Mouse (Mus musculus): ENCODE results near the gene Ddah2.
A peak's percentile ranks its signal among the peaks of the same experiment; 100 is the strongest.

The Ddah2 gene

GRCm38 (mm10) chr17:35076507-35077176, 17.8 kb downstream of the Ddah2 start, which contains the start of gene Ly6g6e:
Ly6g6e (plus strand) TSS chr17:35076902.
- TF ChIP-seq GATA4 (IDR thresholded peaks at IDR 0.05; ENCODE audit: insufficient replicate concordance, low read length) = no peak

GRCm38 (mm10) chr17:35077285-35077684, 18.4 kb downstream of the Ddah2 start:
- no peak for TF ChIP-seq GATA4 (IDR thresholded peaks at IDR 0.05; ENCODE audit: insufficient replicate concordance, low read length)

GRCm38 (mm10) chr17:35077786-35078233, 19.0 kb downstream of the Ddah2 start, which contains the start of gene Ly6g6d:
Ly6g6d (minus strand) TSS chr17:35078065.
- TF ChIP-seq GATA4 (IDR thresholded peaks at IDR 0.05; ENCODE audit: insufficient replicate concordance, low read length) = no peak

- TF ChIP-seq GATA4 (IDR thresholded peaks at IDR 0.05; ENCODE audit: insufficient replicate concordance, low read length) = peak; percentile 71; the same call in 1 of the 2 replicates
Measured at GRCm38 (mm10) chr17:35079778-35080177, 20.9 kb downstream of the Ddah2 start.

GRCm38 (mm10) chr17:35080248-35080647, 21.4 kb downstream of the Ddah2 start:
- TF ChIP-seq GATA4 (IDR thresholded peaks at IDR 0.05; ENCODE audit: insufficient replicate concordance, low read length) = no peak

GRCm38 (mm10) chr17:35080710-35081109, 21.9 kb downstream of the Ddah2 start:
- no peak for TF ChIP-seq GATA4 (IDR thresholded peaks at IDR 0.05; ENCODE audit: insufficient replicate concordance, low read length)

GRCm38 (mm10) chr17:35082841-35083576, 24.2 kb downstream of the Ddah2 start:
- TF ChIP-seq GATA4 (IDR thresholded peaks at IDR 0.05; ENCODE audit: insufficient replicate concordance, low read length) = no peak

GRCm38 (mm10) chr17:35083929-35084497, 25.2 kb downstream of the Ddah2 start:
- TF ChIP-seq GATA4 (IDR thresholded peaks at IDR 0.05; ENCODE audit: insufficient replicate concordance, low read length) = no peak

- TF ChIP-seq GATA4 (IDR thresholded peaks at IDR 0.05; ENCODE audit: insufficient replicate concordance, low read length) = peak; percentile 76; the same call in 1 of the 2 replicates
Measured at GRCm38 (mm10) chr17:35085208-35085865, 26.5 kb downstream of the Ddah2 start, which contains the start of gene Ly6g6f. Ly6g6f (minus strand) TSS chr17:35085610.

GRCm38 (mm10) chr17:35088151-35088550, 29.3 kb downstream of the Ddah2 start:
- no peak for TF ChIP-seq GATA4 (IDR thresholded peaks at IDR 0.05; ENCODE audit: insufficient replicate concordance, low read length)

GRCm38 (mm10) chr17:35088825-35089644, 30.2 kb downstream of the Ddah2 start, which contains the start of gene Abhd16a:
Abhd16a (plus strand) TSS chr17:35089263.
- peak; percentile 35; the same call in 1 of the 2 replicates for TF ChIP-seq GATA4 (IDR thresholded peaks at IDR 0.05; ENCODE audit: insufficient replicate concordance, low read length)

GRCm38 (mm10) chr17:35090166-35090932, 31.5 kb downstream of the Ddah2 start:
- TF ChIP-seq GATA4 (IDR thresholded peaks at IDR 0.05; ENCODE audit: insufficient replicate concordance, low read length) = no peak; the same call in 1 of the 2 replicates

GRCm38 (mm10) chr17:35092403-35093198, 33.8 kb downstream of the Ddah2 start:
- TF ChIP-seq GATA4 (IDR thresholded peaks at IDR 0.05; ENCODE audit: insufficient replicate concordance, low read length) = no peak

Data from liver, adult (tissue).